Mouse (Mus musculus): Measurements from ENCODE around the gene Glul.

- TF ChIP-seq CEBPB (IDR thresholded peaks at IDR 0.05; ENCODE audit: insufficient read depth, poor library complexity, severe bottlenecking) (no peak), MAX (IDR thresholded peaks at IDR 0.05; ENCODE audit: low read depth) (no peak), POLR2A (IDR thresholded peaks at IDR 0.05; ENCODE audit: insufficient read length, low read depth) (peak; percentile 99), USF1 (IDR thresholded peaks at IDR 0.05; ENCODE audit: low read depth) (no peak), E2F4 (IDR thresholded peaks at IDR 0.05; ENCODE audit: insufficient read depth) (no peak), POLR2AphosphoS2 (IDR thresholded peaks at IDR 0.05; ENCODE audit: insufficient read length, low read depth) (peak; percentile 100), SRF (IDR thresholded peaks at IDR 0.05; ENCODE audit: control insufficient read depth, insufficient read length, low read depth) (no peak), TCF12 (IDR thresholded peaks at IDR 0.05; ENCODE audit: insufficient read depth, poor library complexity, severe bottlenecking) (no peak), MYOG (IDR thresholded peaks at IDR 0.05; ENCODE audit: control insufficient read depth in 1 of 3, insufficient read depth in 1 of 3, insufficient read length in 2 of 3, low read depth in 2 of 3) (peak in 1 of 3 experiments; percentile 4), MYOD1 (IDR thresholded peaks at IDR 0.05; ENCODE audit: control insufficient read depth in 1 of 3, insufficient read length in 2 of 3, low read depth in 2 of 3) (peak in 1 of 3 experiments; percentile 18)
Observed at GRCm38 (mm10) chr1:153899731-153900380, at the start of gene Glul, which contains the start of gene Teddm2.
